Mouse (Mus musculus) right cerebral cortex, adult 2 months (tissue): ENCODE data around the gene Rfc1.

Experiments
- DNase-seq, 2 experiments: peaks; one replicate each; pipeline ENCODE4 v3.0.0; 2021 to 2022; ENCODE audit warnings: low spot score in 2 of 2

Gene Rfc1

DNA sequence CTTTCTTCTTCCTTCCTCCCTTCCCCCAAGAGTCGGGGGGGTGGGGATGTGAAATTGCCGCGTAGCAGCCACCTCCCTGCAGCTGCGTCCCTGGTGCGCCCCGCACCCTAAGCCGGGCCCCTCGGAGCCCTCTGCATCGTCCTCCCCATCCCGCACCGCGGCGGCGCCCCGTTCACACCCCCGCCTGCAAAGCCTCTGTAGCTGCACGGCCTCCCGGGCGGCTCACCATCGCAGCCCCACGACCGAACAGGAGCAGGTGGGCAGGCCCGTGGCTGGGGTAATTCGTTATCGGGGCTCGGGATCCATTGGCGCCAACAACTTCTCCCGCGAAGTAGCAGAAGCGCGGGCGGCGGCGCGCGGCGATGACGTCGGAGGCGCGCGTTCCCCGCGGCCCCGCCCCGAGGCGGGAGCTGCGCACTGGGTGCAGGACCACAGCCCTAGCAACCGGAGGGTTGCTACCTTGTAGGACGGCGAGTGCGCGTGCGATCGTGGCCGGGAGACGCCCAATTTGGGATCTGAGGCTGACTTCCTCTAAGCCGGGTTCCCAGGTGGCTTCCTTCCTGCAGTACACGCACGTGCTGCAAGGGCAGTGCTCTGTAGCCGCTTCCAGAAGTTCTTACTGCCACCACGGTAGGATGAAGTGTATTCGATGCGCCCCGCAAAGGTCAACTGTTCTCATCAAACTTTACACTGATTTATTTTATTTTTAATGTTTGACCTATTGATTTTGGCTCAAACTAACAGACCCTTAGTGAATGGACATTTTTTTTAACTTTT, at the start of gene Rfc1:
Rfc1 (minus strand) TSS at position 373 of the 777 bp plus-strand sequence.
- DNase-seq = peak; percentile 88 to 90

DNA sequence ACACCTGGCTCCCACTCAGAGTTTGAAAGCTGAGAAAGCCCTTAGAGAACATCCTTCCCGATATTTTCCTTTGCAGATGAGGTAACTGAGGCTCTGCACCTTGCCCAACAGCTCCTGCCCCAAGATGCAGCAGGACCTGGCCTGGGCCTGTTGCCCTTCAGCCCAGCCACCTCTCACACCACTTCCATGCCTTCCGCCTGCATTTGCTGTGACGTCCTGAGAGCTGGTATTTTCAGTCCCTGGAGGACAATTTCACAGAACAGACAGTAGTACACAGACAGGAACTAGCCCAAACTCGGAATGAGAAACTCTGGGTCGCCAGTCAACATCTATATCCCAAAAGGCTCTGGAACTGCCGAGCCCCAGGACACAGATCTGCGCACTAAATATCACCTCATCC, 39.3 kb upstream of the Rfc1 start:
- no peak for DNase-seq

DNA sequence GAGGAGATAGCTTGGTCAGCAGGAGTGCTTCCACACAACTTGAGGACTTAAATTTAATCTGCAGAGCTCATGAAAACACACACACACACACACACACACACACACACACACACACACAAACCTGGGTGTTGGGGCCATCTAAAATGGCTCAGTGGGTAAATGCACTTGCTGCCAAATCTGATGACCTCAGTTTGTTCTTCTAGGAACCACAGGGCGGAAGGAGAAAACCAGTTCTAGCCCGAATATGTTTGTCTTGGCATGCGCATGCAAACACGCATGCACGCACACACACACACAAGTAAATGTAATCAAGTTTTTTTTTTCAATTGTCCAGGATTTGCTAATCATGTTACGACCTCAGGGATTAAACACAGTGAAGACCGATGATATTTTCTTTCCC, 36.1 kb upstream of the Rfc1 start:
- no peak for DNase-seq

DNA sequence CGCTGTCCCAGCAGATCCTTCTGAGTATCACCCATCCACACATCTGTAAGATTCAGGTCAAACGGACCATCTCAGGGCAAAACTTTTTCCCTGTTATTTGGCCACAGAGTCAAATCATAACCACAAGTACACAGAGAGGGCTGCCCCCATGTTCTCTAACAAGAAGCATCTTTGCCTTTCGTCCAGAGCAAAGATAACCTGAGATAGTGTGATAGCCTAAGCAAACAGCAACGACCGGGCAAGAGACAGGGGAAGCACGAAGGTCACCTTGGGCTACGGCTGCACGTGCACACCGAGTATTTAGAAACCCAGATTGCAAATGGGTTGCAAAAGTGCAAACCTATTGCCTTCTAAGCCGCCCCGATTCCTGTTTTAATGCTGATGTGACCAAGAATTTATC, 32.4 kb upstream of the Rfc1 start:
- DNase-seq = no peak

DNA sequence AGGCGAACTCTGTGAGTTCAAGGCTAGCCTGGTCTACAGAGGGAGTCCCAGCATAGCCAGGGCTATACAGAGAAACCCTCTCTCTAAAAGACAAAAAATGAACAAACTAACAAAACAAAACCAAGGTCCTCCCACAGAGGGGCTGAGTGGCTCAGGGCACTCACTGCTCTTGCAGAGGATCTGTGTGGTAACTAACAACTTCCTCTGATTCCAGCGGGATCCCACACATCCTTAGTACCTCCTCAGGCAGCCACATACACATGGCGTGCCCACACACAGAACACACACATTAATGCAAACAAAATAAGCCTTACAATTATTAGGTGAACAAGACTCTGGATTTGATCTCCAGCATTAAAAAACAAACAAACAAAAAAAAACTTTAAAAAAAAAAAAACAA, 22.3 kb upstream of the Rfc1 start:
- DNase-seq = no peak

DNA sequence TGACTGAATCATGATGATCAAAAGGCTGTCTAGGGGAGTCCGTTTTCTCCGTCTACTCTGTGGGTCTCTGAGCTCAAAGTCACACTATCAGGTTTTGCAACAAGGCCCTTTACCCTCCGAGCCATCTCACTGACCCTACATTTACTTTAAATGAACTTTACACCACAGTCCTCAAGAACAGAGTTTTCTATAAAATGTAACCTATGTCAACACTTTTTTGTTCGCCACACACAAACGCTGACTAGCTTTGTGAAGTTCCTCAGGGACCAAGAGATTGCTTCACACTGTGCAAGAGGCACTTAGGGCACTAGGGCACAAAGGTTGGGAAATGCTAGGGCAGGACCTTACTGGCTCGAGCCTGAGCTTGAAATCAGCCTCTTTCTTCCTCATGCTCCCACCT, 21.4 kb upstream of the Rfc1 start:
- DNase-seq = no peak

DNA sequence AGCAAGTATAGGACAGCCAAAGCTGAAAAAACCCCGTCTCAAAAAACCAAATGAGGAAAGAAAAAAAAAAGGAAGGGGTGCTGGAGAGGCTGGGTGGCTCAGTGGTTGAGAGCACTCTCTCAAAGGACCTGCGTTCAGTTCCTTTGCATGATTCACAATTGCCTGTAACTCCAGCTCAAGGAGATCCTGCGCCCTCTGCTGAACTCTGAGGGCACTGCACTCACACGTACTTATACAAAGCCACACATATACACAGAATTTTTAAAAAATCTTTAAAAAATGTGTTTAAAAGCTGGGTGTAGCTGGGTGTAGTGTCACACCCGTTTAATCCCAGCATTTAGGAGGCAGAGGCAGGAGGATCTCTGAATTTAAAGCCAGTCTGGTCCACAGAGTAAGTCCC, 19.5 kb upstream of the Rfc1 start:
- no peak for DNase-seq

DNA sequence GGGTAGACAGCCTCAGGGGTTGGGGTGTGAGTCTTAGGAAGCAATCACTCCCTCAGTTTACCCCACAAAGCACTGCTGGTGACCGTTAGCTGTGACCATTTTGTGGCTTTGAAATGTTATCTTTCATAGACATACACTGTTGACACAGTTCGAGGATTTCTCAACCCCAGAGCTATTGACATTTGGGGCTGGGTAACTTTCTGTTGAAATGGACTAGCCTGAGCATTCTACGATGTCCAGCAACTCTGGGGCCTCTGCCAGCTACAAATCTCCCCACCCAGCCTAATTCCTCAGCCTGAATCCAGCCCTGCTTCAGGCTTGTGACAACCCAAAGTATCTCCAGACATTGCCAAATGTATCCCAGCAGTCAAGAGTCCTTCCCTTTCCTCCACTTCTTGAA, 18.6 kb upstream of the Rfc1 start:
- no peak for DNase-seq

DNA sequence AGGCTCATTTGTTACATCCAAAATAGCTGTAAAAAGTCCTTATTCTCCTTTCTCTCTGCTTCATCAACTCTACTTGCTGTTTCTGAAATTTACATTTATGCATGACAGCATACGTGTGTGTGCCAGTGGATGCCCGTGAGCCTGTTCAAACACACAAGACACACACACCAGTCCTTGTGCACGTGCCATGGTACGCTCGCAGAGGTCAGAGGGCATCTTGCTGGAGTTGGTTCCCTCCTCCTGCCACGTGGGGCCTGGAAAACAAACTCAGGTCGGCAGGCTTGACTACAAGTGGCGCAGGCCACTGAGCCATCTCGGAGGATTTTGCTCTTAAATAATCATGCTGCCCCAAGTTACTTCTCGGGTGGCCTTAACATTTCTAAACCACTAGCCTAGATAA, 15.0 kb upstream of the Rfc1 start:
- DNase-seq = no peak

DNA sequence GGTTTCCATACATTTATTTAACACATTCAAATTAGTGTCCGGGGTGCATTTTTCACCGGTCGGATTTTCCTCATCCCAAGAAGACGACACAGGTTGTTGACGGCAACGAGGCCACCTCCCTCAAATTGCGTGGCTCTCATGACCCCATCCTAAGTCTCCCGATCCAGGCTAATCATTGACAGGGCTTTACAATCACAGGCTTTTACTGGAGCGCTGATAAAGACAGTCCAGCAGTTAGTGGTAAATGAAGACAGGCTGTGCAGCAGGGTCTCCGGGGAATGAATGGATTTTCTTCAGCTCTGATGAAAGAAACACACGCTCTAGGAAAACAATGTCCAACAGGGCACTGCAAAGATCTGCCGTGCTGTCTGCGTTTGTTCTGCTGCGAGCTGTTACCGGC, 12.7 kb upstream of the Rfc1 start, which contains the start of gene Klb:
Klb (plus strand) TSS at position 147 of the 400 bp plus-strand sequence.
- no peak for DNase-seq

DNA sequence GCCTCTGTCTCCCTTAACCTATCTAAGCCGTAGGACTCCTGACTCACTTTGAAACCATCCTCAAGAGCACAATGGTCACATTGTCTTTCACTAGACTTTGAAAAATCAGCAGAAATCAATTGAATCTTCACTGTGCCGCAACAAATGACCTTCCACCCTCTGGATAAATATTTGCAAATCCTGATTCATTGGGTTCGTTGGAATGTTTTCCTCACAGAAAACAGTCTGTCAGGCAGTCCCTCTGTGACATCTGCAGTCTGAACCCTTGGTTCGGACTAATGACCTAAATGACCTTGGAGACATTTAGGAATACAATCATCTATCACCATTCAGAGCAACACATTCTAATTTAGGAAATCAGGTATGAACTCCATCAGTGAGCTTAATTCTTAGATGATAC, 4.7 kb upstream of the Rfc1 start:
- DNase-seq = no peak

DNA sequence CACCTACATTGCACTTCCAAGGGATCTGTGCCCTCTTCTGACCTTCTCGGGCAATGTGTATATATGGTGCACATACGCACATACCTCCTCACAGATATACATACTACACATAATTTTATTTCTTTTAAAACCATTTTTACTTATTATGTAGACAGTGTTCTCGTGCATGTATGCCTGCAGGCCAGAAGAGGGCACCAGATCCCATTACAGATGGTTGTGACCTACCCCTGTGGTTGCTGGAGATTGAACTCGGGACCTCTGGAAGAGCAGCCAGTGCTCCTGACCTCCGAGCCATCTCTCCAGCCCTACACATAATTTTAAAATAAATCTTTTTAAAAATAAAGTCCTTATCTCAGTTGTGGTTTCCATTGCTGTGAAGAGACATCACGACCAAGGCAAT, 2.9 kb upstream of the Rfc1 start:
- DNase-seq = no peak

DNA sequence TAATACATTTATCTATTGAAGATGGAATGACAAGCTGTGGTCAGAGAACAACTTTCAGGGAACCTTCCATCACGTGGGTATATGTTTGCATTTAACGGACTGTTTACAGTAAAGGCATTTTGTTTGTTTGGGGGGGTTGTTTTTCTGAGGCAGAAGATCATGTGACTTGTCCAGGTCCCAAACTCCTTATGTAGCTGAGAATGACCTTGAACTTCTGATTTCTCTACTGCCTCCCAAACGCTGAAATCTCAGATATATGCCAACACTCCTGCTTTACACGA, 545 bp upstream of the Rfc1 start:
- DNase-seq = no peak

DNA sequence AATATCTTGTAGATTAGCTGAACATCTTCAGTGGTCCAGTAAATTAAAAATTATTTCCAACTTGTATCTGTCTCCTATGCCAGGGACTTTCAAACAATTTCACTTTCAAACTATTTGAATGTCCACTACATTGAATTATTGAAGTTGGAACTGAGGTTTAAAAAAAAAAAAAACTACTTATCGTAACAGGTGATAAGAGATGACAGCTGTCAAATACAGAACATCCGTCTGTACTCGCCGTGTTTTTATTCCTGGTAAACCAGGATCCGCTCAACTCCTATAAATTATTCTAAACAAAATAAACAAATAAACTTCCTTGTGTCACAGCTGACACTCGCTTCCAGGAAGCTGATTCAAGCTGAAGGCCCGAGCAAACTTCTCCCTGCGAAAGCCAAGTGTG, 682 bp downstream of the Rfc1 start:
- DNase-seq = no peak

DNA sequence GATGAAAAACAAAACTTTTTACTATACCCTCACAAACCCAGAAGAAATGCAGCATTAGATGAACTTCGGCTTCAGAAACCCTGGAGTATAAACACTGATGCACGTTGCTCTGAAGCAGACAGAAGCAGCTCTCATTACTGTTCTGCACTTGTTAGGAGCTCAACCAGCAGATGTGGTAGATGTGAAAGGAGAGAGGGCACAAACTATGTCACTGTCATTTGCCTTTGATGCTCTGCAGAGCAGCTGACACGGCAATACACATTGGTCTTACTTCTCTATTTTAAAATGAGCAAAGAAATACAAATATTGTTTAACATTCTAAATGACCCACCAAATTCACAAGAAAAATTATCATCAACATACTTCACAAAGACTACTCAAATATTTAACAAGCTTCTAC, 5.5 kb downstream of the Rfc1 start:
- no peak for DNase-seq

DNA sequence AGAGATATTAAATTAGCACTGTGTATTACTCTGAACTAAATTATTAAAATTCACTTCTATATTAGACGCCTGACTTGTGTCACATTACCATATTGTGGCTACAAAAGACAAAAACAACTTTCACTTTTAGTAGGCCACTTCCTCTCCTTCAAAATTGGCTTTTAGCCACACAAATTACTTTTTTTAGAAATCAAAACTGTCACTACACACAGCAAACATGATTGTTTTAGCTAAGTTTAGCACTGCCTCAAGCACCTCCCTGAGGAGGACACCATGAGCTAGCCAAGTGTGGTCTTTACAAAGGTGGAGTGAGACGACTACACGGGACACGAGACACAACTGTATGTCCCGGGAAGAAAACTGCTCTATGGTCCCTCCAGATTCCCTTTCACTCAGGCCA, 9.3 kb downstream of the Rfc1 start:
- DNase-seq = no peak

DNA sequence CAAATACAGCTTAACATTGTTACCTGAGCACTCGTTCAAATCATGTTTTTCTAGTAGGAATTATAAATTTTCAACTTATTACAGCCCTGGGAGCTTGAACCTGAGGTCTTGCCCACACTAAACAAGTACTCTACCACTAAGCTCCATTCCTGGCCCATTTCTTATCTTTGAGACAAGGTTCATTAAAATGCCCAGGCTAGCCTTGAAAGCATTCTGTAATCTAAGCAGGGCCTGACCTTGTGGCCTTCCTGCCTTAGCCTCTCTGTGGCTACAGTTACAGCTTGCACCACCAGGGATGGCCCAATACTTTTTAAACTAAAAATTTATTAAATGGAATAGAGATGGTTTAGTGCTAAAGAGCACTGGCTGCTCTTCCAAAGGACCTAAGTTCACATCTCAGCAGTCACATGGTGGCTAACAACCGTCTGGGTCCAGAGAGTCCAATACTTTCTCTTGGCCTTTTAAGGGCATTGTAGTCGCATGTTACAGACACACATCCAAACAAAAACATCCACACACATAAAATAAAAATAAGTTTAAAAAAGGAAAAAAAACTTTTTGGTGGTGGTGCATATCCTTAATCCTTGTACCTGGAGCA, 10.6 kb downstream of the Rfc1 start:
- DNase-seq = no peak

DNA sequence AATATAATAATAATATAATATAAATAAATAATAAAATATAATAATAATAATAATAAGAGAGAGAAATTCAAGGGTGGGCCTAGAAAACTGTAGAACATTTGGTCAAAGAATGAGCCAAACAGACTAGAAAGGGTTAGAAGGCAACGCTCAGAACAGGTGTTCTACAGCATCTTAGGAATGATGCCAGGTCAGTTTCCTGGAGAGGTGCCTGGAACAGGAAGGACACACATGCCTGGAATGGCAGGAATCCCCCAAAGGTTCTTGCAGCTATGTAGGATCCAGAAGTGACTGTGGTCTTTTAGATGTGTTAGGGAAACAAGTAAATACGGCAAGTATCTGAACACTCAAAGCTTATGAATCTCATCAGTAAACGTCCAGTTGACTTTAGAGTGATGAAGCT, 11.2 kb downstream of the Rfc1 start:
- DNase-seq = no peak

DNA sequence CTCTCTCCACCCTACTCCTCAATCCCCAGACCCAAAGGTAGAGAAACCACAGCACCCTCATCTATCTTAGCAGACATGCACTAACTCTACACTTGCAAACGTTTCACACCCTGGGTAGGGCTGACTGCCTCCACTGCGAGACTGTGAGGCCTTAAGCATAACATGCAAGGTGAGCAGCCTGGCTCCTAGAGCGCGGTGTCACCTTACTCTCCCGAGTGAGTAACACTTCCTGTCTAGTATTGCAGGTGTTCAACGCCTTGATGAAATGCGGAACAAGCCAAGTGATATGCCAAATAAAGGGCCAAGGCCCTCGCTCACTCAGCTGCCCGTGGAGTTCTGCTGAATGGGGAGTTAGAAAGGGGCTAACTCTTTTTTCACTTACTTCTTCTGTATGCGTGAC, 13.3 kb downstream of the Rfc1 start:
- no peak for DNase-seq

DNA sequence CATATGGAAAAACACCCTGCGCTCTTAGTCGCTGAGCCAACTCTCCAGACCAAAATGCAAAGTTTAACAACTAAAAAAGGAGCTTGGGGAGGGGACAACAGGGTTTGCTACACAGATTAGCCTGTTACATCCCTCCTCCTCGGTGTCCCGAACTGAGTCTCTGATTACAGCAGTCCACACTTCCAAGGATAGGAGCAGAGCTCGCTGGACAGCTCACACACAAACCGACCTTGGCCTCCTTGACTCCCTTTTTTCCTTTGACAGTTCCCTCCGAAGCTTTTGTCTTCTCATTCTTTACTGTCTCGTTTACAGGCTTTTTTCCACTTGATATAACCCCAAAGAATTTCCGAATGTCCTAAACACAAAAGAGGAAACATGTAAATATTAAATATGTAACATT, 16.3 kb downstream of the Rfc1 start:
- no peak for DNase-seq

DNA sequence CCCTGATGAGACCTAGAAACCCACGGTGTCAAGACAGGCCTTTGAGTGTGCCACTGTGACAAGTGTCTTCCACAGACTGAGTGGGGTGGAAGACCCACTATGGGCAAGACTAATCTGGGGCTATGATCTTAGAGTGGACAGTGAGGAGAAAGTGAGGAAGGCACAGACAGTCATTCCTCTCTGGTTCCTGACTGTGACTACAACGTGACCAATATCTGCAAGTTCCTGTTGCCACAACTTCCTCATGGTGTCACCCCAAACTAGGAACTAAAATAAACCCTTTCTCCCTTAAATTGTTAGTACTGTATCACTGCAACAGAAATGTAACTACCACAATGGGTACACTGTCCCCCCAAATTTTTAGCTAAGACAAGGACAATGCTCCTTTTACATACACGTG, 26.6 kb downstream of the Rfc1 start:
- no peak for DNase-seq

DNA sequence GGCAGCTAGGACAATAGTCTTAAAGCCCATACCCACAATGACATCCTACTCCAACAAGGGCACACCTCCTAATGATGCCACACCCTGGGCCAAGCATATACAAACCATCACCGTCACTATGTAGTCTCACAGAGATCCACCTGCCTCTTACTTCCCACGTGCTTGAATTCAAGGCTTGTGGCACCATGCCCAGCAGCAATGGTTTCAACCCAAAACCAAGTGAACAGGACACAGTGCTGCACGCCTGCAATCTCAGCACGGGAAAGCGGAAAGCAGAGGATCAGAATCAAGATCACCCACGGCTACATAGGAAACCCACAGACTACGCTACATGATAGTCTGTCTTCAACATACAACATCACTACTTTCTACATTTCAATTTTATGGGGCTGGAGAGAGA, 27.3 kb downstream of the Rfc1 start:
- DNase-seq = no peak

DNA sequence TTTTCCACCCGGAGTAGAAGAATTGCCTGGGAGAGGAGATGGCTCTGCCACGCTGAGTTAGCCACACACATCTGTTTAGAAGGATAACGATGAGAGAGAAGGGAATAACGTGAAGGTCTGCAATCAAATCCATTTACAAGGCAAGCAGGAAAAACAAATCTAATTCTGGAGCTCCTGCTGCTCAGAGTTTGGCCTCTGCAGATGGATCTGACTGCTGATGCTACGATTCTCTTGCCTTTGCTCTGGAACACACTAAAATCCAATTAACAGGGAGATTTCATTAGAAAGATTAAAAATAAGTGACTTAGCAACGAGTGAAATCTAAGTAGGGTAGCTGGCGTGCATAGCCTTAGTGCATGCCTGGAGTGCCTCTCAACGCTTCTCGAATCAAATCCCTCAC, 30.0 kb downstream of the Rfc1 start:
- DNase-seq = no peak

DNA sequence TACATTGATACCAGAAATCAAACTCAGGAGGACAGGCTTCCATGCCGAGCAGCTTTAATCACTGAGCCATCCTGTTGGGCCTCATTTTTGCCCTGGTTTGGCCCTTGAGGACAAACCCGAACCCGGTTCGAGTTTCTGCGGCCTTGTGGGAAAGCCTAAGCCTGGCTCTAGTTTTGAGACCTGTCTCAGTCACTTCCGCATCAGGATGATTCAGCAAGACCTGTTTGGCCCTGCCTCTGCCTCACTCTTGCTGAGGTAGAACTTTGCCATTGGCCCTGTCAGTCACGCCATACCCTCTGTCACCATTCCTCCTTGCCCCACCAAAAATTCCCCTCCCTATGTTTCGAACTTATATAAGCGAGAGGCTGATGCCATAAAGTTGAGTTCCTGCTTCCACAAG, 35.3 kb downstream of the Rfc1 start:
- DNase-seq = no peak
